Mouse (Mus musculus): ENCODE measurements at regions not wholly inside any gene's neighbourhood (a gene's known extent, or its start where the extent isn't known, plus 50 kb on each side); places are given as distances from the start of the nearest gene placed in this dataset.

DNA sequence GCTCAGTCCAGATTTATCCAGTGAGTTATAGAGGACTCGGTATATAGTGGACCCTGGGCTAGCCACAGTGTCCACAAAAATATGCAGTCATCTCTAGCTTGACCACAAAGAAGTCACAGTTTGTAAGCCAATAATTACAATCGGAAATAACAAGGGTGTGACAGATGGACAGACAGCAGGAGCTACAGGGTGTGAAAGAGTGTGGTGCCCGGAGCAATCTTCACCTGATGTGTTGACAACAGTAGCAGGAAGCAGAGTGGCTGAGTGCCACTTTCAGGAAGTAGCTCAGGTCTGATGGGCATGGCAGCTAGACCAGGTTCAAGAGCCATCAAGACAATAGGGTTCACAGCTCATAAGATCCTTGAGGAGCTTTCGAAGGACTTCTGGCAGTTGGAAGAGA lies 308.6 kb downstream of the Irx2 start:
- no peak for TF ChIP-seq CTCF (IDR thresholded peaks at IDR 0.05; ENCODE audit: low read depth)
- TF ChIP-seq EP300 (optimal IDR thresholded peaks at IDR 0.05): no peak

Measured in stomach, postnatal 0 days (tissue).